Mouse (Mus musculus) intestine, embryonic 15.5 days (tissue): Measurements from ENCODE around the gene Zfp566. TPM values are rescaled to one million over a fixed set of nuclear protein-coding genes. Genes with fewer than 3 reads are reported as not detected.
"Not testable (repeated sequence)": the region's sequence is repeated elsewhere in the genome, so short reads cannot be mapped to it uniquely, and the experiment has no call there.

Source experiments
- ATAC-seq: fragments of 200-750 bp; cut with Nextera tagmentation; 2 replicates; pipeline ENCODE4 v1.8.0; 2017; ENCODE audit warnings: moderate TSS enrichment, moderate library complexity
- H3K27ac ChIP-seq: fragments of 300-500 bp; sonication (generic); 2 replicates; pipeline ENCODE4 v1.5.1; 2015; ENCODE audit warnings: mild to moderate bottlenecking, inconsistent platforms
- H3K27me3 ChIP-seq: fragments of 300-500 bp; sonication (generic); replicated peaks from 2 replicates; pipeline ENCODE4 v1.6.1; 2015; ENCODE audit warnings: inconsistent platforms
- H3K36me3 ChIP-seq: fragments of 300-500 bp; sonication (generic); 2 replicates; pipeline ENCODE4 v1.6.1; 2015; ENCODE audit warnings: inconsistent platforms
- H3K4me1 ChIP-seq: fragments of 300-500 bp; sonication (generic); replicated peaks from 2 replicates; pipeline ENCODE4 v1.6.1; 2015; ENCODE audit warnings: inconsistent platforms
- H3K4me2 ChIP-seq: fragments of 300-500 bp; sonication (generic); replicated peaks from 2 replicates; pipeline ENCODE4 v1.6.1; 2015; ENCODE audit warnings: mild to moderate bottlenecking, inconsistent platforms
- H3K4me3 ChIP-seq: fragments of 300-500 bp; sonication (generic); replicated peaks from 2 replicates; pipeline ENCODE4 v1.5.1; 2015; ENCODE audit warnings: inconsistent platforms
- H3K9ac ChIP-seq: fragments of 300-500 bp; sonication (generic); 2 replicates; pipeline ENCODE4 v1.6.1; 2015; ENCODE audit warnings: inconsistent platforms
- H3K9me3 ChIP-seq: fragments of 300-500 bp; sonication (generic); 2 replicates; pipeline ENCODE4 v1.6.1; 2016; ENCODE audit warnings: inconsistent platforms
- WGBS: fragments of 180-500 bp; shearing (Covaris S2); methylation state at CpG from one replicate; pipeline ENCODE4 v1.1.7; 2015; 5-methylcytosine and 5-hydroxymethylcytosine counted together
- polyA plus RNA-seq: library from polyadenylated mRNA; unstranded; fragments of >200 nt; fragmentation: Nextera tagmentation; extraction: Ambion mirVana; gene quantifications from 2 replicates; pipeline ENCODE4 v1.2.1, GENCODE M21; 2015

The Zfp566 gene
- 6.0 and 6.1 TPM in 2 replicates for polyA plus RNA-seq

- Histone ChIP-seq H3K9me3 (no peaks in the 10 kb centered on the region), H3K9ac (peak within 1 kb of the TSS; percentile 55), H3K4me2 (peak within 1 kb of the TSS; percentile 74), H3K27me3 (no peaks in the 10 kb centered on the region), H3K27ac (peak within 1 kb of the TSS; percentile 80), H3K4me1 (peaks cover 15% of the 10 kb centered on the region), H3K4me3 (peak within 1 kb of the TSS; percentile 62), H3K36me3 (peaks cover 8% of the 10 kb centered on the region)
- peak; percentile 94 for ATAC-seq
- WGBS: 0% methylated on average over 40 of the region's 40 CpGs
Measured at GRCm38 (mm10) chr7:30090092-30090969, at the start of gene Zfp566, which contains the start of gene Gm26920. Gene Zfp566 (minus strand): TSS chr7:30090527. Gene Gm26920 (minus strand): TSS chr7:30090410.

DNA sequence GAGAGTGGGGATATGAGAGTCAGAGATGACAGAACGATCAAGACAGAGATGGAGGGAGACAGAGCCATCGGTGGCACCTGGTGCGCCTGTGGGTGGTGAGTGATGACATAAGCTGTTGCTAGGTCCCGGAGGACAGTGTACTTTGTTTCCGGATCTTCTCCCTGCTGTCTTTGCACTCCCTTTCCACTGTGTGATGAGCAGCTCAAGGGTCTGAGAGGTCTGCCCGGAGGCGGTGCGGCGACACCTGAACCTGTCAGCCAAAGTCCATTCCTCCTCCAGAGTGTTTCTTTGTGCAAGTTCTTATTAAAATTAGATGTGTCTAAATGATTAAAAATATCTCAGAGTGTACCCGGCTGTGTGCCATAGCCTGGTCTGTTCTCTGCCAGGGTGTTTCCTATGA is 46.5 kb upstream of the Zfp566 start:
- 91% methylated on average over 10 of the region's 10 CpGs for WGBS
- H3K36me3 ChIP-seq: peaks cover 21% of the 10 kb centered on the region
- H3K27me3 ChIP-seq: no peaks in the 10 kb centered on the region

DNA sequence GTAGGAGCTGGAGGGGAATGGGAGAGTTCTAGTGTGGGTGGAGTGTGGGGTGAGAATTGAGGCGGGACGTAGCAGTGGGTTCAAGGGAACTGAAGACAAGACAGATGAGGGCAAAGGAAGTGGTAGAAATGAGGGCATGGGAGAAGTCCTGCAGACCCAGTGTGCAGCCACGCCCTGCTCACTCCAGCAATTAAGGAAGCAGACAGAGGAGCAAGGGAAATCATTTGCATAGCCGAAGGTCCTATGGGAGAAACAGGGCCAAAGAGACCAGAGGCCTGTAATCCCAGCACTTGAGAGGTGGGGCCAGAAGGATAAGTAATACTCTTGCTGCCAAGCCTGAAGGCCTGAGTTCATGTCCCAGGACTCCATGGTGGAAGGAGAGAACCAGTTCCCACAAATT is 42.1 kb upstream of the Zfp566 start:
- 92% methylated on average over 4 of the region's 4 CpGs for WGBS
- Histone ChIP-seq H3K27me3 (no peaks in the 10 kb centered on the region), H3K4me2 (no peak overlapping the region), H3K4me3 (no peak overlapping the region), H3K9ac (no peak overlapping the region), H3K9me3 (no peaks in the 10 kb centered on the region), H3K27ac (no peak overlapping the region), H3K36me3 (peaks cover 16% of the 10 kb centered on the region), H3K4me1 (0 out of 2 replicates have a peak, but pooled peaks cover 3% of the 10 kb centered on the region)
- ATAC-seq: no peak

More for the DNA sequence above, 46.5 kb upstream of the Zfp566 start:
- Histone ChIP-seq H3K27ac (no peak overlapping the region), H3K9ac (no peak overlapping the region), H3K4me3 (no peak overlapping the region), H3K4me1 (0 out of 2 replicates have a peak, but pooled peaks cover 3% of the 10 kb centered on the region), H3K4me2 (no peak overlapping the region), H3K9me3 (no peaks in the 10 kb centered on the region)
- no peak for ATAC-seq

DNA sequence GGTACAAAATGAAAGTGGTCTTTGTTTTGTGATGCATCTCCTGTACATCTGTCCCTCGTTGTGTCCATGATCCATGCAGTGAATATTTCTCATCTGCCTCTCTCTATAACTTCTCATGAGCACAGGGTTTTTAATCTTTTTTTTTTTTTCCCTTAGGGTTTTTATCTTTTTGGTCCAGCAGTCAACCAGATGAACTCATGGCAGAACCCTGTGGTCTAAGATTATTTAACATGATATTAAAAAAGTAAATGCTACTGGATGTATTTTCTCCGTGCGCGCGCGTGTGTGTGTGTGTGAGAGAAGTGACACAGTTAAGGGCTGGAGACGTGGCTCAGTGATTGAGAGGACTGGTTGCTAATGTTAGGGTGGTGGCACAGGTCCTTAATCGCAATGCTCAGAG is 39.6 kb upstream of the Zfp566 start:
- Histone ChIP-seq H3K27ac (no peak overlapping the region), H3K4me3 (no peak overlapping the region), H3K9ac (no peak overlapping the region), H3K27me3 (no peaks in the 10 kb centered on the region), H3K9me3 (no peaks in the 10 kb centered on the region), H3K36me3 (peaks cover 16% of the 10 kb centered on the region), H3K4me1 (0 out of 2 replicates have a peak, but pooled peaks cover 3% of the 10 kb centered on the region), H3K4me2 (no peak overlapping the region)
- WGBS: 94% methylated on average over 8 of the region's 8 CpGs
- no peak for ATAC-seq

GRCm38 (mm10) chr7:30122188-30122530 is 31.8 kb upstream of the Zfp566 start:
- H3K27ac ChIP-seq: peak overlapping the region; percentile 46; the same call in 1 of the 2 replicates

GRCm38 (mm10) chr7:30121308-30122187 is 31.2 kb upstream of the Zfp566 start, which contains the start of gene Zfp382:
Gene Zfp382 (plus strand): TSS chr7:30121942.
- H3K9me3 ChIP-seq: no peaks in the 10 kb centered on the region
- no peaks in the 10 kb centered on the region for H3K36me3 ChIP-seq
- peak within 1 kb of the TSS; percentile 70 for H3K9ac ChIP-seq
- H3K27me3 ChIP-seq: no peaks in the 10 kb centered on the region
- peak within 1 kb of the TSS; percentile 90 for H3K4me2 ChIP-seq
- WGBS: under 1% methylated on average over 60 of the region's 61 CpGs
- peak within 1 kb of the TSS; percentile 58 for H3K27ac ChIP-seq
- H3K4me1 ChIP-seq: 0 out of 2 replicates have a peak, but pooled peaks cover 2% of the 10 kb centered on the region
- ATAC-seq: peak; percentile 97
- H3K4me3 ChIP-seq: peak within 1 kb of the TSS; percentile 63

More at GRCm38 (mm10) chr7:30122188-30122530, 31.8 kb upstream of the Zfp566 start:
- 4% methylated on average over 15 of the region's 15 CpGs for WGBS
- H3K27me3 ChIP-seq: no peaks in the 10 kb centered on the region
- no peaks in the 10 kb centered on the region for H3K36me3 ChIP-seq
- peak overlapping the region; percentile 70 for H3K9ac ChIP-seq
- peak overlapping the region; percentile 90 for H3K4me2 ChIP-seq
- peak overlapping the region; percentile 63 for H3K4me3 ChIP-seq
- H3K9me3 ChIP-seq: no peaks in the 10 kb centered on the region
- 0 out of 2 replicates have a peak, but pooled peaks cover 2% of the 10 kb centered on the region for H3K4me1 ChIP-seq
- no peak for ATAC-seq

DNA sequence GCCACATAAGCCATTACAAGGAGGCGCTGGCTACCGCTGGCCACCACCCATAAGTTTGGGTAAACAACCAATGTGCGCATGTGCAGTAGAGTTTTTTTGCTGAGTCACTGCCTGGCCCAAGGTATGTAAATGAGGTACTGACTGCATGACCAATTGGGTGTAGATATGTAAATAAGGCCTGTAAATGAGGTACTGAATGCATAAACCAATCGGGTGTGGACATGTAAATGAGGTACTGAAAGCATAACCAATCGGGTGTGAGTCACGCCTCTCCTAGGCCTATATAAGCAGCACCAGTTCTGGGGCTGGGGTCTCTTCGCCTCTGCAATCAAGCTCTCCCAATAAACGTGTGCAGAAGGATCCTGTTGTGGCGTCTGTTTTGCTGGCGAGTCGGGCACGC is 27.6 kb upstream of the Zfp566 start:
- H3K4me2 ChIP-seq, H3K27ac ChIP-seq, H3K9ac ChIP-seq, H3K4me3 ChIP-seq, H3K9me3 ChIP-seq, H3K36me3 ChIP-seq, H3K27me3 ChIP-seq, H3K4me1 ChIP-seq, ATAC-seq: not testable (repeated sequence)
- WGBS: 93% methylated on average over 12 of the region's 12 CpGs

DNA sequence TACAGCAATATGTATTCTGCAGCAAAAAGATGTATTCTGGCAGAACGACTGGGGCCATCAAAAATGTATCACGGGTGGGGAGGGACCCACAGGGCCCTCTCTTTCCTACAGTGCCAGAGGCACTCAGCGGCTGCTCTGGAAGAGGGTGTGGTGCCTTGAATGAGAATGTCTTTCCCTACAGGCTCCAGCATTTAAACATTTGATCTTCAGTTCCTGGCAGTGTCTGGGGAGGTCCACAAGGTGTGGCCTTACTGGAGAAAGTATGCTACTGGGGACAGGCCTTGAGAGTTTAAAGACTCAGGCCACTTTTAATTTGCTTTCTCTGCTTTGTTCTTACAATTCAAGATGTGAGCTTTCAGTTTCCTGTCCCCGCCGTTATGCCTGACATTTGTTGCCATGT is 25.7 kb upstream of the Zfp566 start:
- ATAC-seq: no peak
- Histone ChIP-seq H3K9ac (no peak overlapping the region), H3K4me2 (no peak overlapping the region), H3K27ac (no peak overlapping the region), H3K4me3 (no peak overlapping the region), H3K4me1 (no peaks in the 10 kb centered on the region), H3K9me3 (no peaks in the 10 kb centered on the region), H3K27me3 (no peaks in the 10 kb centered on the region), H3K36me3 (no peaks in the 10 kb centered on the region)
- WGBS: 93% methylated on average over 5 of the region's 5 CpGs

DNA sequence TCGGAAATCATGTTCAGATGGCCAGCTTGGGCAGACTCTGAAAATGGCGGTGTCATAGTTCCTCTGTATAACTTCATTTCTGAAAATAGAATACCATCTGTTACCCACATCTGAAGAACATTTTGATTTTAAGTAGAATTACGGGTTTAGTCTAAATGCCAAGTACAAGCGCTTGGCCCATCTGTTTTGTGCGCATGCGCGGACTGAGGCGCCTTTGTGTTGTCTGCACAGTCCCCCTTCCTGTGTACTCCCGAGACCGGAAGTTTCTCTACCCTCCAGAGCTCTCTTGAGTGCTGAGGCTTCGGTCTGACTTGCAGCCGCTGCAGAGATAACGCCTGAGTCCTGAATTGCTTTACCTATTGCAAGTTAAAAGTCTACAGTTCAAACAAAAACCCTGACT is 9.0 kb upstream of the Zfp566 start:
- no peak for ATAC-seq
- H3K9me3 ChIP-seq: no peaks in the 10 kb centered on the region
- H3K4me1 ChIP-seq: 0 out of 2 replicates have a peak, but pooled peaks cover 3% of the 10 kb centered on the region
- H3K4me2 ChIP-seq: no peak overlapping the region
- H3K4me3 ChIP-seq: no peak overlapping the region
- no peak overlapping the region for H3K27ac ChIP-seq
- no peaks in the 10 kb centered on the region for H3K27me3 ChIP-seq
- H3K36me3 ChIP-seq: peaks cover 37% of the 10 kb centered on the region
- 85% methylated on average over 13 of the region's 13 CpGs for WGBS
- H3K9ac ChIP-seq: no peak overlapping the region

DNA sequence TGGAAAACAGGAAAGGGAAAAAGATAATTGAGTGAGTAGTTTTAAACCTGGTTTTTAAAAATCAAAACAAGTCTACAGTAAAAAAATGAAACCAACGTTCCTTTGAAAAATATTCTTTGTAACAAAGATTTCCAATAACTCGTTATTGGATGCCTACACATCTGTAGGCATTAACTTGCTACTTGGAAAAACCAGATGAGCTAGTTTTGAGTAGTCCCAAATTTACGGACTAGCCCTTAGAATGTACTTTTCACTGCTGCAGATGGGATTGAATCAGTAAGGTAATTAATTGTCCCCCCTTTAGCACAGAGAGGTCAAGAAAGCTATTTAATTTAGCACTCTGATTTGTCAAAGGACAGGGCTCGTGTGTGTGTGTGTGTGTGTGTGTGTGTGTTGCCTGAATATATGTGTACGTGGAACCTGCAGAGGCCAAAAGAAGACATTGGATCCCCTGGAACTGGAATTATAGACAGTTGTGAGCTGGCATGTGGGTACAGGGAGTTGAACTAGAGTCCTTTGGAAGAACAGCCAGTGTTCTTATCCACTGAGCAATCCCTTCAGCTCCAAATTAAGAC is 5.3 kb upstream of the Zfp566 start:
- no peak for ATAC-seq
- peak overlapping the region; percentile 36 for H3K9ac ChIP-seq
- no peaks in the 10 kb centered on the region for H3K9me3 ChIP-seq
- WGBS: 1% methylated on average over 5 of the region's 5 CpGs
- peaks cover 14% of the 10 kb centered on the region for H3K36me3 ChIP-seq
- H3K4me1 ChIP-seq: peaks cover 9% of the 10 kb centered on the region; the same call in 1 of the 2 replicates
- H3K4me3 ChIP-seq: peak overlapping the region; percentile 63
- no peak overlapping the region for H3K27ac ChIP-seq
- no peaks in the 10 kb centered on the region for H3K27me3 ChIP-seq
- peak overlapping the region; percentile 67 for H3K4me2 ChIP-seq

- Histone ChIP-seq H3K4me3 (peak within 1 kb of the TSS; percentile 63), H3K27ac (peak within 1 kb of the TSS; percentile 97), H3K9ac (peak within 1 kb of the TSS; percentile 82), H3K4me1 (peaks cover 9% of the 10 kb centered on the region; the same call in 1 of the 2 replicates), H3K27me3 (no peaks in the 10 kb centered on the region), H3K36me3 (peaks cover 9% of the 10 kb centered on the region; the same call in 1 of the 2 replicates), H3K9me3 (no peaks in the 10 kb centered on the region), H3K4me2 (peak within 1 kb of the TSS; percentile 67)
- WGBS: under 1% methylated on average over 26 of the region's 26 CpGs
- peak; percentile 88 for ATAC-seq
Measured at GRCm38 (mm10) chr7:30094646-30095429, 4.5 kb upstream of the Zfp566 start, which contains the start of gene Zfp260. Gene Zfp260 (plus strand): TSS chr7:30094777.
